Mouse (Mus musculus) lung, postnatal 0 days (tissue): ENCODE results near the gene Ckap5.

Experiments
- CTCF ChIP-seq: IDR thresholded peaks from 2 replicates; pipeline ENCODE4 v1.5.1; 2016; ENCODE audit warnings: antibody characterized with exemption, mild to moderate bottlenecking
- EP300 ChIP-seq: IDR thresholded peaks from 2 replicates; pipeline ENCODE4 v1.6.1; 2016; ENCODE audit warnings: antibody characterized with exemption, mild to moderate bottlenecking, control low read depth

- no peak for TF ChIP-seq CTCF
- TF ChIP-seq EP300, result no peak
These were observed 32.6 kb upstream of the Ckap5 start for GRCm38 (mm10) chr2:91493981-91494380.
